Comparison of ENCODE assay signal across 24 mouse cellular contexts in the genomic region with DNA sequence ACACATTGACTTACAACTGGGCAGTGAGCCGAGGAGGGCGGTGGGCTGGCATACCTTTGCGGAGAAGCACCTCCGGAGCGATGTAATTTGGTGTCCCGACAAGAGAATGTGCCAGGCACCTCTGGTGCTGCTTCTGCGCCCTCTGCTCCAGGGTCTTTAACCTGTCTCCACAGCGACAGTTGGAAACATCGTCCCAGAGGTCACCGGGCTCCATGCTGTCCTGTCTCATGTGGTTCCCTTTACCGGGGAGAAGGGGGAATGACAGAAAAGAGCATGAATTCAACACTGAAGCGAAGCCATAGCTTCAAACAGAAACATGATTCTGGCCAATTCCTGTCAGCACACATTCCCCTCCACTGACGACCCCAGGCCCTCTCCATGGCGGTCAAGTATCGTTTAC. TPM values are rescaled to one million over a fixed set of nuclear protein-coding genes. Genes with fewer than 3 reads are reported as not detected.
"Had no signal": no experiment of that assay in that cellular context is flagged by ENCODE, and none has a peak within 500 bp of the region (broad histone marks: within the 10 kb centered on the region; RNA-seq: fewer than 3 reads in every experiment).

No protein-coding gene starts in this region.

- H3K9ac ChIP-seq: liver, postnatal 0 days; lung, embryonic 15.5 days; midbrain, embryonic 13.5 days; midbrain, embryonic 15.5 days; neural tube, embryonic 12.5 days; stomach, embryonic 15.5 days had no signal

- H3K4me3 ChIP-seq: lung, embryonic 15.5 days; megakaryocyte, embryonic 14.5 days; midbrain, embryonic 13.5 days; midbrain, embryonic 15.5 days; neural tube, embryonic 12.5 days; stomach, embryonic 15.5 days had no signal

- H3K27ac ChIP-seq: lung, embryonic 15.5 days; macrophage; midbrain, embryonic 13.5 days; midbrain, embryonic 15.5 days; neural tube, embryonic 12.5 days; stomach, embryonic 15.5 days; stomach, postnatal 0 days had no signal

- H3K27me3 ChIP-seq: lung, embryonic 15.5 days; midbrain, embryonic 13.5 days; midbrain, embryonic 15.5 days; neural tube, embryonic 12.5 days; stomach, embryonic 15.5 days had no signal

- H3K9me3 ChIP-seq: lung, embryonic 15.5 days; megakaryocyte, embryonic 14.5 days; midbrain, embryonic 13.5 days; midbrain, embryonic 15.5 days; neural tube, embryonic 12.5 days; stomach, embryonic 15.5 days had no signal

- DNase-seq: liver, postnatal 0 days; lung, adult 2 months; lung, postnatal 14 days; lung, postnatal 36 days; right cerebral cortex, postnatal 14 days; thymus, adult 2 months; thymus, postnatal 25 days had no signal

- H3K4me2 ChIP-seq: lung, embryonic 15.5 days; midbrain, embryonic 11.5 days; midbrain, embryonic 13.5 days; midbrain, embryonic 15.5 days; neural tube, embryonic 12.5 days; stomach, embryonic 15.5 days had no signal

- H3K4me1 ChIP-seq: lung, embryonic 15.5 days; midbrain, embryonic 13.5 days; midbrain, embryonic 15.5 days; neural tube, embryonic 12.5 days; stomach, embryonic 15.5 days had no signal

- ATAC-seq: liver, postnatal 0 days; lung, postnatal 0 days; midbrain, embryonic 13.5 days; midbrain, embryonic 15.5 days had no signal

RNA-seq across cellular contexts. Expression of gene Gm49361, which starts 49.8 kb away (rescaled TPM):
- total RNA-seq: megakaryocyte progenitor cell, adult 5-6 weeks; midbrain, postnatal 0 days; monocyte, adult 5-6 weeks; neutrophil, adult 5-6 weeks had no signal
- polyA plus RNA-seq: liver, postnatal 0 days; lung, embryonic 15.5 days; lung, postnatal 0 days; macrophage; midbrain, embryonic 11.5 days; midbrain, embryonic 13.5 days; midbrain, embryonic 15.5 days; midbrain, postnatal 0 days; neural tube, embryonic 12.5 days; neural tube, embryonic 14.5 days; spleen, adult 2 months; stomach, embryonic 15.5 days; stomach, postnatal 0 days; thymus, adult 2 months; urinary bladder, adult 2 months had no signal
